Mouse (Mus musculus) neural tube, embryonic 12.5 days (tissue): ENCODE data around the gene Igdcc3. TPM values are rescaled to one million over a fixed set of nuclear protein-coding genes. Genes with fewer than 3 reads are reported as not detected.

ENCODE experiments used
- ATAC-seq: fragments of 200-750 bp; cut with Nextera tagmentation; 2 replicates; pipeline ENCODE4 v1.8.0; 2017; ENCODE audit warnings: low read depth, mild to moderate bottlenecking, moderate TSS enrichment, moderate library complexity; ENCODE audit not compliant: low FRiP score
- H3K27ac ChIP-seq: fragments of 300-500 bp; sonication (generic); 2 replicates; pipeline ENCODE4 v1.5.1; 2016
- H3K27me3 ChIP-seq: fragments of 300-500 bp; sonication (generic); replicated peaks from 2 replicates; pipeline ENCODE4 v1.6.1; 2016; ENCODE audit warnings: mild to moderate bottlenecking
- H3K36me3 ChIP-seq: fragments of 300-500 bp; sonication (generic); 2 replicates; pipeline ENCODE4 v1.6.1; 2016; ENCODE audit warnings: mild to moderate bottlenecking
- H3K4me1 ChIP-seq: fragments of 300-500 bp; sonication (generic); 2 replicates; pipeline ENCODE4 v1.6.1; 2016
- H3K4me2 ChIP-seq: fragments of 300-500 bp; sonication (generic); replicated peaks from 2 replicates; pipeline ENCODE4 v1.6.1; 2016; ENCODE audit warnings: mild to moderate bottlenecking
- H3K4me3 ChIP-seq: fragments of 300-500 bp; sonication (generic); 2 replicates; pipeline ENCODE4 v1.5.1; 2016
- H3K9ac ChIP-seq: fragments of 300-500 bp; sonication (generic); 2 replicates; pipeline ENCODE4 v1.6.1; 2016; ENCODE audit warnings: mild to moderate bottlenecking
- H3K9me3 ChIP-seq: fragments of 300-500 bp; sonication (generic); 2 replicates; pipeline ENCODE4 v1.6.1; 2016; ENCODE audit warnings: mild to moderate bottlenecking
- WGBS: fragments of 180-500 bp; shearing (Covaris S2); methylation state at CpG from one replicate; pipeline ENCODE4 v1.1.7; 2016; 5-methylcytosine and 5-hydroxymethylcytosine counted together
- polyA plus RNA-seq: library from polyadenylated mRNA; unstranded; fragments of >200 nt; fragmentation: Nextera tagmentation; extraction: Ambion mirVana; gene quantifications from 2 replicates; pipeline ENCODE4 v1.2.1, GENCODE M21; 2016

Gene Igdcc3
- polyA plus RNA-seq, 1 experiment from 2014 or later: 32.6 TPM

- Histone ChIP-seq H3K9me3 (no peaks in the 10 kb centered on the region), H3K27ac (no peak overlapping the region), H3K27me3 (no peaks in the 10 kb centered on the region), H3K4me1 (peaks cover 18% of the 10 kb centered on the region), H3K4me2 (no peak overlapping the region), H3K4me3 (no peak overlapping the region), H3K9ac (no peak overlapping the region), H3K36me3 (peaks cover 6% of the 10 kb centered on the region)
- 85% methylated on average over 9 of the region's 9 CpGs for WGBS
- no peak for ATAC-seq
Measured at GRCm38 (mm10) chr9:65233243-65233985, 92.4 kb downstream of the Igdcc3 start.

GRCm38 (mm10) chr9:65234734-65235133 lies 93.7 kb downstream of the Igdcc3 start:
- H3K4me2 ChIP-seq: no peak overlapping the region
- H3K27me3 ChIP-seq: no peaks in the 10 kb centered on the region
- peaks cover 21% of the 10 kb centered on the region for H3K4me1 ChIP-seq
- ATAC-seq: no peak
- H3K36me3 ChIP-seq: peaks cover 6% of the 10 kb centered on the region
- no peaks in the 10 kb centered on the region for H3K9me3 ChIP-seq
- WGBS: 82% methylated on average over 3 of the region's 3 CpGs
- no peak overlapping the region for H3K27ac ChIP-seq
- H3K9ac ChIP-seq: no peak overlapping the region
- no peak overlapping the region for H3K4me3 ChIP-seq

Other genes starting within 250 kb of the Igdcc3 start
- gene Slc24a1, start 189.6 kb upstream of the Igdcc3 start, polyA plus RNA-seq: 0.04 TPM in 1 of 2 replicates, not detected in the other
- 55.1 and 61.6 TPM in 2 replicates for gene Ints14, start 180.3 kb upstream of the Igdcc3 start, polyA plus RNA-seq
- 165 and 166 TPM in 2 replicates for gene Hacd3, start 119.5 kb upstream of the Igdcc3 start, polyA plus RNA-seq
- gene Dpp8, start 108.8 kb upstream of the Igdcc3 start, polyA plus RNA-seq: 48.9 and 53.5 TPM in 2 replicates
- gene Igdcc4, start 39.7 kb upstream of the Igdcc3 start, polyA plus RNA-seq: 10.3 and 11.7 TPM in 2 replicates
- gene Parp16, start 54.2 kb downstream of the Igdcc3 start, polyA plus RNA-seq: 5.4 and 5.7 TPM in 2 replicates
- 0.33 and 0.47 TPM in 2 replicates for gene Cilp, start 124.0 kb downstream of the Igdcc3 start, polyA plus RNA-seq
- 41.9 and 46.2 TPM in 2 replicates for gene Clpx, start 153.1 kb downstream of the Igdcc3 start, polyA plus RNA-seq
- gene Pdcd7, start 204.9 kb downstream of the Igdcc3 start, polyA plus RNA-seq: 14.6 and 15.4 TPM in 2 replicates
- gene Ubap1l, start 219.9 kb downstream of the Igdcc3 start, polyA plus RNA-seq: 0.68 and 1.6 TPM in 2 replicates